Mouse (Mus musculus) left cerebral cortex, postnatal 36 days (tissue): ENCODE measurements around the gene Gprc5a. TPM values are rescaled to one million over a fixed set of nuclear protein-coding genes. Genes with fewer than 3 reads are reported as not detected.

ENCODE experiments used
- DNase-seq, 2 experiments: peaks; one replicate each; pipeline ENCODE4 v3.0.0; 2021 to 2022; ENCODE audit warnings: low spot score in 2 of 2, mixed read lengths in 1 of 2
- intact Hi-C: fragments of 180-260 bp; cut with DNase I; formaldehyde crosslinking; loops from one replicate; pipeline ENCODE4 v1.15.1; 2025
- total RNA-seq, 2 experiments: library from RNA; stranded (reverse); gene quantifications; 2 replicates each; pipeline ENCODE4 v1.2.3; 2021

Gprc5a gene
- total RNA-seq = under 1 TPM; 0.30 to 0.43 TPM

DNA sequence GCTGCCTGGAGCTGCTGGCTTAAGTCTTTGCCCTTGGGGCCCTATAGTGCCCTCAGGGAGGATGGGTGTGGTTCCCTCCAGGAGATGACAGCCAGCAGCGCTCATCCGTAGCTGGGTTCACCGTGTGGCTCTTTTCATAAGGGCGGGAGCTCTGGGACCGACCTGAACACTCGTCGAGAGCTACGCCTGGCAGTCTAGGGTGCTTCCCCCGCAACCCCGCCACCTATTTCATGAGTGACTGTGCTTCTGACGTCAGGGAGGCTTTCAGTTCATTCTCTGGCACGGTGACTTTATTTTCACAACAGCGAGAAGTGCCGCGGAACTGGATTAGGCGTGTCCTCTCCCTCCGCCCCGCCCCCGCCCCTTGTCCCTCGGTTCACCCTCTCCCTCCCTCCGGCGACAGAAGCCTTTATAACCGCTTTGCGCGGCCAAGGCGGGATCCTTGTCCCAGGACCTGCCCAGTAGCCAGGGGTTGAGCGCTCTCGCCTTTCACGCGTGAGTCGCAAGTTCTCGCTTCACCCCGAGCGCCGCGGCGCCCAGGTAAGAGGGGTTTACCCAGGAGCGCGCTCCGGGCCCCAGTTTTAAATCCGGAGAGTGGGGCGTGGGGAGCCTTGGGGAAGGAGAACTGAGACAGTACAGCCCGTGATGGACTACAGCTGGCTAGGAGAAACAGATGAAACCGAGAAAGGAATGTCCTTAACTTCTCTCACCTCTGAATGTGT lies at the start of gene Gprc5a:
Gprc5a (plus strand) TSS at position 416 of the 722 bp plus-strand sequence.
- intact Hi-C loops = no loop called here
- DNase-seq = peak in 1 of 2 experiments; percentile 8

DNA sequence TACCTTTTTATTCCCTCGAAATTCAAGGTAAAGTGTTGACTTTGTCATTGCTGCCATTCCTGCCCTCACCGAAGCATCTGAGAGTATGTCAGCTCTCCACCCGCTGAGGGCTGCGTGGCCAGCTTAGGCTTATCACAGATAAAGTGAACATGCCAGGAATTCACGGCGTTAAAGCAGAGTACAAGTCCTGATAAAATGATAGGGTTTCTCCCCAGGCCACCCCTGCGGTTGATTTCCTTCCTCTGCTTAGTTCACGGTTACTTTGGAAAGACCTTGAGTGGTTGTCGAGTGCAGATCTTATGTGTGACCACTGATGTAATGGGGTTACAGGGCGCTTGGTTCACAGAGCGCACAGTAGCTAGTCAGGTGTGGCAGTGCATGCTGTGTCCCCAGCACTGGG lies 48.2 kb upstream of the Gprc5a start:
- no peak for DNase-seq
- intact Hi-C loops = no loop called here

DNA sequence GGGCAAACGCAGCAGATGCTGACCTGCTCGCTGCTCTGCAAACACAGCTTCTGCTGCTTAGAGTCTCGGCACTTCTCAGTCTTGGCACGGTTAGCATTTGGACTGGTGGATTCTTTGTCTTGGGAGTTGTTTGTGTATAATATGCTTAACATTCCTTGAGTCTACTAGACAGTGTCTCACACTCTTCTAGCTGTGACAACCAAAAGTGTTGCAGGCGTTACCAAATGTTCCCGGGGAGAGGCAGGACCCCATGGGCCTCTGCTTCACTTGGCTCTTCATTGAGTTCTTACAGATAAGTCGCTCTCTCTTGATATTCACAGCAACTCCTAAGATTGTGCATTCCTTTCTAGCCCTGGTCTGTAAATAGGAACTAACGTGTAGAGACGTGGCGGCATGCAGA lies 45.9 kb upstream of the Gprc5a start:
- intact Hi-C loops = no loop called here
- no peak for DNase-seq

DNA sequence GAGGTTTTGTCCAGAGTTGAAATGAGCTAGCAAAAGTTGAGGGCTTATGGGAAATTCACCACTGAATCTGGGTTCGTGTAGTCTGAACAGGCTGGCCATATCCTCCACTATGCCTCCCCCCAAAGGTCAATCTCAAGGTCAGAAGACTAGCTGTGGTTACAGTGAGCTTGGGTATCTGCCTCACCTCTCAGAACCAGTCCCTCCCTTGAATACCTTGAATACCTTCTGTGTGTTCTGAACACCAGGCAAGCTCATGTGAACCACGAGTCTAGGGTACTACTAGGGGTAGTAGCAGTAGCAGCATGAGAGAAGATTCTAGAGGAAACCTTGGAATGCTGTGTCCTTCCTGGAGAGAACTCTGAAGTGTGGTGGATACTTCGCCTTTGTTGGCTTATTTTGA lies 43.8 kb upstream of the Gprc5a start:
- intact Hi-C loops = no loop called here
- no peak for DNase-seq

DNA sequence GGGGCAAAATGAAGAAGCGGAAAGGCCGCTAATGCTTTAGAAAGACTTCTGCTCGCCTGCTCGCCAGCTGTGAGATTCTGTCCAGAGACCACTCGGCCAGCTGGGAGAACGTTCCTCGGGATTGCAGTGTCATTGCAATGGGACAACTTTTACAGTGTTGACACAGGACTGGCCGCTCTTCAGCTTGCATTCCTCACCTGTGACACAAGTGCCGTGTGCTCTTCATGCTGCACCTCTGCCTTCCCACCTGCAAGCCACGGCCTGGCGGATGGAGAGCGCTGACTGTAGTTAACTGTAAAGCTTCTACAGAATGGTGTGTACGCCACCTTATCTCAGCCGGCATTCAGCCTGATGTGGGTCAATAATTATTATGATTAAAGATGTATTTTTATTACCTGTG lies 42.1 kb upstream of the Gprc5a start:
- intact Hi-C loops = no loop called here
- no peak for DNase-seq

DNA sequence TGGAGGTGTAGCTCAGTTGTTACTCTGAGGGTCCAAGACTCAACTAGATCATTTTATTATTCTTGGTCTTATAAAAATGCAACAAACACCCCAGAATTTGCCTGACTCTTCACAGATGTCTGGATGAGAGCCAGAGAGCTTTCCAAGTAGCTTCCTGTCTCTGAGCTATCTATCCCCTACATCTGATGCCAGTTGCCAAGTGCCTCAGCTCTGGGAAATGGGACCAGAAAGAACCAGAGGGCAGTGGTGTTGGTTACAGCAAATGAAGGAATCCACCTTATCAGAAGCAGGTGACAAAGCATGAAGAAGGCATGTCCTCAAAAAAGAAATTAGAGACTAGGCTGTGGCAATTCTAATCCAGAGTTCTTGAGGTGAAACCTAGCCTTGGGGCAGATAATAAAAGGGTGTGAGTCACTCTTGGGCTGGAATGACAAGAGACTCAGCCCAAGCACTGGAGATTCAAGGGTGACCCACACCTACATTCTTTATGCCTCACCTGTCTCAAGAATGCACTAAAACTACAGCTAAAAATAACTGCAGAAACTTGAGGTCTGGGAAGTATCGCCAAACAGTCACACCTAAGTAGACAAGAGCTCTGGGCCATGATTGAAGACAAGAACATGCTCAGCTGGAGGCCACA lies 40.5 kb upstream of the Gprc5a start:
- intact Hi-C loops = loop anchor here (5.0 kb wide), 1 partner anchor 117 kb away; no protein-coding TSS in a partner anchor
- no peak for DNase-seq

DNA sequence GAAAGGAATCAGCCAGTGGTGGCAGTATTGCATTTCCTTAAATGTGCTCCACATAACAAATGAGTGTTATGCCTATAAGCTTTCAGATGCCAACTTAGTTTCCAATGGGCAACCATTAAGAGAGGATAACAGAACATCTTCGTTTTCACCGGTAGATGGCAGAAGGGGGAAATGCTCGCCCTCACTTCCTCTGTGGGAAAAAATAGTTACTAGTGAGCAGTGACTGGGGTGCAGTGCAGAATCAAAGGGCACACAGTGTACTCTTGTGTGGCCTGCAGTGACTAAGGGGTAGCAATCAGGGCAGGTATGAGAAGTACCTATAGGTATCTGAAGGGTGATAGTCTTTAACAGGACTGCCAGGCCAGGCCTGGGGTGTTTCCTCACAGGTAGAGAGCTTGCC lies 39.2 kb upstream of the Gprc5a start:
- intact Hi-C loops = loop anchor here (5.0 kb wide), 1 partner anchor 116 kb away; no protein-coding TSS in a partner anchor
- DNase-seq = no peak

DNA sequence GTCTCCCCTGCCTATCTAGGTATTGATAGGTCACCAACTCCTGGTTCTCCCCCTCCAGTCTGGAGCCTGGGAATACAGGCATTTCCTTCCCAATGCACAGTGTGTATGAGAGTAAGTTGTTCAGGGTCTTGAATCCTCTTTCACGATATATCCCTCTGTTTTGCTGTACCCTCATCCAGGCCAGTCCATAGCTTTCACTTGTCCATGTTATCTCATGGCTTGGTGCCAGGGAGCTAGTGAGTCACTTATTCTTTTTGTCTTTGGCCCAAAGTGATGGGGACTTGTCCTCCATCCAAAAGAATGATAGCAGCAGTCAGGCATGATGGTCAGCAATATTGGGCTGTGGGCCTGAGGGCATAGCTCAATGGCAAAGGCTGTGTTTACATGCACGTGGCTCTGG lies 38.7 kb upstream of the Gprc5a start:
- intact Hi-C loops = loop anchor here (5.0 kb wide), 1 partner anchor 116 kb away; no protein-coding TSS in a partner anchor
- no peak for DNase-seq

DNA sequence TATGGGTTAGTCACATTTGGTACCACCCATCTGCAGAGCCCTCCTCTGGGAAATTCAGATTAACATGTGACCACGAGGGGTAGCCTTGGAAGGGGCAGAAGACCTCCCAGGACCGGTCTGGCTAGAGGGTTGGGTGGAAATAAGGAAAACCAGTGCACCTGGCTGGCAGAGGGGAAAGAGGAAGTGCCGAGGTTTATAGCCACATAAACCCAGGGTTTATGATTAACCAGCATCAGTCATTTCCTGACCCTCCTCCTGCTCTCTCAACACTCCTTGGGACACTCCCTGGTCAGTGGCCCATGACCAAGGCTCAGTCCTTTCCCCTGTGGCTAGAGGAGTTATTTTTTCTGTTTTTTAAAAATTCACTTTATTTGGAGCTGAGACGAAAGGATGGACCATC lies 36.2 kb upstream of the Gprc5a start:
- intact Hi-C loops = loop anchor here (5.0 kb wide), 1 partner anchor 113 kb away; no protein-coding TSS in a partner anchor

DNA sequence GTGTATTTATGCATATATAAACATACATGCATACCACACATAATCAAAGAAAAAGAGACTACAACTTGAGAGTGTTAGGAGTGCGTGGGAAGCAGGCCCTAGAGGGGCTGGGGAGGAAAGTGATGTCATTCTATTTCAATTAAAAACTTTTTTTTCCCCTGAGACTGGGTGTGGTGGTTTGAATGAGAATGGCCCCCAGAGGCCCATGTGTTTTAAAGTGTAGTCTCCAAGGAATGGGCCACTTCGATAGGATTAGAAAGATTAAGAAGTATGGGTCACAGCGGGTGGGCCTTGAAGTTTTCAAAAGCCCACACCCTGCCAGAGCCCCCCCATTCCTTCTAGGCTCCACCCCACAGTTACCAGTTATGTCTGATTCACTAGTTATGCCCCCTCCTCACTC lies 26.8 kb upstream of the Gprc5a start:
- no peak for DNase-seq
- intact Hi-C loops = no loop called here

More for the DNA sequence above, 36.2 kb upstream of the Gprc5a start:
- DNase-seq = no peak

DNA sequence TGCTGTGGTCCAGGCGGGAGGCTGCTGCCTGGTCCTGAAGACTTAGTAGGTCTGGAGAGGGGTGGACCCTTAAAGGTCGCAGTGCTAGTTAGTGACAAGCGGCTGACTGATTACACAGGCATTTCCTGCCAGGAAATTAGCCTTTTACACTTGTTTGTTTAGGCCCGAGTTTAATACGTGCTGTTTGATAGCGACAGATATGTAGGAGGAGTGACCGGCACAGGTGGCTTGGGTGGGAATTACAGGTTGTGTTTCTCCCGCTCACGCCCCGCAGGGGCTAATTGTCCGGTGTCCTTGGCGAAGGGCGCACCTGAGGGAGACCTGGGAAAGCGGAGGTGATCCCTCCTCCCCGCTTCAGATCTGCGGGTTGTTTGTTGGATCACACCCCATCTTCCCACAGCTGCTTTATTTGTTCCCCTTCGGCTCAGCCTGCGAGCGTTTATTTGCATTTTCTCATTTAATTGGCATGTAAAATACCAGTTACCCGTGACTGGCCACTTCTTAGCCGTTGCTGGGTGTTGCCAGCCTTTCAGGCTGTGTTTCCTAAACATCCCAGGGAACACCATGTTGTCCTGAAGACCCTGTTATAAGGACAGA lies 25.1 kb upstream of the Gprc5a start:
- intact Hi-C loops = no loop called here
- no peak for DNase-seq

DNA sequence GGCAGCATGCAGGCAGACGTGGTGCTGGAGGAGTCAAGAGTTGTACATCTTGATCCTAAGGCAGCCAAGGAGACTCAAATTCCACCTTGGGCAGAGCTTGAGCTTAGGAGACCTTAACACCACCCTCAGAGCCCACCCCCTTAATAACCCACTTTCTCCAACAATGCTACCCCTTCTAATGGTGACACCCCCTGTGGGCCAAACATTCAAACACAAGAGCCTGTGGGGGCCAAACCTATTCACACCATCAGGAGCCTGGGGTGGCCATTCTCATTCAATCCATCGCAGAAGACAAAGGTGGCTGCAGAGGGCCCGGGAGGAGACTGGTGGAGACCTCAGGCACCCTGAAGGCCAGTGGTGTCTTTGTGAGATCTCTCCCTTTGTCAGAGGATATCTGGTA lies 23.5 kb upstream of the Gprc5a start:
- DNase-seq = no peak
- intact Hi-C loops = no loop called here

DNA sequence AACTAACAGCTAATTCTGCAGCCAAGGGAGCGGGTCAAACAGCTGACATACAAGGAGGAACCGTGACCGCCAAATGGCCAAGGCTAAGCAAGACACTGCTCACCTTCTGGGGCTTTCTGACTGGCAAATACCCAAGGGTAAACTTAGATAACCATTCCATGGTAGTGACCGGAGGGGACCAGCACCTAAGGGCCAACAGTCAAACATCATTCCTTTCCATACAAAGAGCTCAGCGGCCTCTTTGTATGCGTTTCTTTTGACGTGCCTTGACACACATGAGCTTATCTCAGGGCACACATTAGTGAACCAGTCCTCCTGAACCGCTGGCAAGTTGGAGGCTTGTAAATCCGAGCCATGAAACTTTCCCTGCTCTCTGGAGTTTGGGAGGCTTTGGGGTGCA lies 18.2 kb upstream of the Gprc5a start:
- intact Hi-C loops = no loop called here
- no peak for DNase-seq

DNA sequence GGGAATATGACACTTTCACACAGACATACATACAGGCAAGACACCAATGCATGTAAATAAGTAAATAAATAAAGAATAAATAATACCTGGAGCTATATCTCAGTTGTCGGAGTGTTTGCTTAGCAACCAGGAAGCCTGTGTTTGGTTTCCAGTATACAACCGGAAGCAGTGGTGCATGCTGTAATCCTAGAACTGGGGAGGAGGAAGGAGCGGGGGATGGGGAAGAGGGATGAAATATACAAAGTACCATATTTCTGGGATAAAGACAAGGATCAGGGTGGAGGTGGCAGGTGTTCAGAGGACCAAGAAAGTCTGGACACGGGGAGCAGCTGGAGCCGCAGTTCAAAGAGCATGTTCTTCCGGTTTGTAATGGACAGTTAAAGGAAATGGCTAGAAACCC lies 16.9 kb upstream of the Gprc5a start:
- intact Hi-C loops = no loop called here
- DNase-seq = no peak

DNA sequence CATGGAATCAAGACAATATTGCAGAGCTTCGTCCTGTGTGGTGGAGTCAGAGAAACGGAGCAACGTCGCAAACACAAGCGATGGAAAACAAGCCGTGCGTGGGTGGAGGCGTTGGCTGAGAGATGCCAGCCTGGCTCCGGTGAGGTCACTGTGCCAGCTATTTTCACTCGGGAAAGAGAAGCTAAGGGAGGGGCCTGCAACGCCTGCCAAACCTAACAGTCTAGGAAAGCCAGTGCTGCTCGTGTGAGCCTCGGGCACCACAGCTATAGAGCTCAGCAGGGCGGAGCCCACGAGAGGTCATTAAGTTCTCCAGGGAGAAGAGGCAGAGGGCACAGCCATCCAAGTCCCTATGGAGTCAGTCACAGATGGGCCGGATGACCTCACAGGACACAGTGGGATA lies 16.5 kb upstream of the Gprc5a start:
- intact Hi-C loops = no loop called here
- DNase-seq = no peak

DNA sequence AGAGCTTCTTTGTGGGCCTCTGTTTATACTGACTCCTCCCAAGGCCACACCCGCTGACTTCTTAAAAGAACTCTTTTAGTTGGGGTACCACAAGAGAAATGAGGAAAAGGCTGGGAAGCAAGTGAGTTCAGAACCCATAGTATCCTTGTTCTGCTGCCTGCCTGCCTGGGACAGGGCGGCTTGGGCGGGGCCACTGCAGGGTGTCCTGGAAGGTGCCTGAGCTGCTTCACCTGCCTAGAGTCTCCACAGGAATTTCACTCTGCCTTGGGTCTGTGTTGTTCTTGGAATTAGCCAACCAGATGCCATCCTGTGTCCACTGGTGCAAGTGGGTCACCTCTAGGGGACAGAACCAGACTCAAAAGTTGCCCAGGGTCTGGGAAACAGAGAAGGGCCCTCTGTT lies 11.7 kb upstream of the Gprc5a start:
- intact Hi-C loops = no loop called here
- DNase-seq = no peak

DNA sequence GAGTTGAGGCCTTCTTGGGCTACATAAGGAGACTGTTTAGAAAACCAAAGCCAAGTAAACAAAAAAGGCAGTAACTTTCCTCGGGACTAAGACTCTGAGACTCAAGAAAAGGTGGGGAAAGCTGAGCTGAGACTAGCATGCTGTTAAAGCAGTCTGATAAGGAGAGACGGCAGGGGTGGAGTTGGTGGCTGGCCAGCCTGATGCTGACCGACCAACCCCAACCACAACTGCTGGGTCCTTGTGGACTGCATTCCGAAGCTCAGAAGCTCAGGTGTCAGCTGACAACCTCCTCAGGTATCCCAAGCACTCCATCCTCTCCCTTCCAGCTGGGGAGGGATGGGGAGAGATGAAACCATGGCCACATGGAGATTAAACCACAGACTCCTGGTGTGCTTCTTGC lies 9.6 kb upstream of the Gprc5a start:
- intact Hi-C loops = no loop called here

DNA sequence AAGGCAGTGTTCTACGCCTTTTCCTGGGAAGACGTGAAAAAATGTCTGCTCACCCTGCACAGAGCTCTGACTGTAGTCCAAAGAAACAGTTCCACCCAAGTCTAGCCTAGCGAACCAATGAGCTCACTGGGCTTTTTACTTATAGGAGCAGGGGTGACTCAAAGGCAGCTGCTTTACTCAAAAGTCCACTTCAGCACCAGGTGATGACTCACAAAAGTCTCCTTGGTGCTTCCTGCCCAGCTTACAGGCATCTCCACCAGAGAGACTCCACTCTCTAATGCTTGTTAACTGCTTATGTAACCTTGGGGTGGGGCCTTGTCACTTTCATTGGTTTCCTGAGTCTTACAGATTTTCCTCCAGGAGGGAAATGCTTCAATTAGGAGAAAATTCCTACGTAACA lies 4.7 kb upstream of the Gprc5a start:
- DNase-seq = no peak
- intact Hi-C loops = no loop called here

More for the DNA sequence above, 9.6 kb upstream of the Gprc5a start:
- no peak for DNase-seq

DNA sequence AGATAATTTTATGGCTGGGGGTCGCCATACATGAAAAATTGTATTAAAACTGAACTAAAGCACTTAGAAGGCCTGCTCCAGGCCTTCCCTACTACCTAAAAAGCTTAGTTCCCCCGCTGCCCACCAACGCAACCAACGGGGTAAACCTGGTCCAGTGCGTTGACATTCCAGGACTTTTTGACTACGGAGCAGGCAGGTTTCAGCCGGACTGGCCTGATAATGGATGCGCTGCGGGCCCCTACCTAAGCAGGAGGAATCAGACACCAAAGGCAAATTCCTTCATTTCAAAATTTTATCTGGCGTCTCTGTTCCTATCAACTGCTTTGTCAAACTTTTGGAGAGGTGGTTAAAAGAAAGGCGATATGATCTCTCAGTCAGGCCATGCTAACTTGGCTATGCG lies 830 bp upstream of the Gprc5a start:
- intact Hi-C loops = no loop called here
- DNase-seq = no peak

DNA sequence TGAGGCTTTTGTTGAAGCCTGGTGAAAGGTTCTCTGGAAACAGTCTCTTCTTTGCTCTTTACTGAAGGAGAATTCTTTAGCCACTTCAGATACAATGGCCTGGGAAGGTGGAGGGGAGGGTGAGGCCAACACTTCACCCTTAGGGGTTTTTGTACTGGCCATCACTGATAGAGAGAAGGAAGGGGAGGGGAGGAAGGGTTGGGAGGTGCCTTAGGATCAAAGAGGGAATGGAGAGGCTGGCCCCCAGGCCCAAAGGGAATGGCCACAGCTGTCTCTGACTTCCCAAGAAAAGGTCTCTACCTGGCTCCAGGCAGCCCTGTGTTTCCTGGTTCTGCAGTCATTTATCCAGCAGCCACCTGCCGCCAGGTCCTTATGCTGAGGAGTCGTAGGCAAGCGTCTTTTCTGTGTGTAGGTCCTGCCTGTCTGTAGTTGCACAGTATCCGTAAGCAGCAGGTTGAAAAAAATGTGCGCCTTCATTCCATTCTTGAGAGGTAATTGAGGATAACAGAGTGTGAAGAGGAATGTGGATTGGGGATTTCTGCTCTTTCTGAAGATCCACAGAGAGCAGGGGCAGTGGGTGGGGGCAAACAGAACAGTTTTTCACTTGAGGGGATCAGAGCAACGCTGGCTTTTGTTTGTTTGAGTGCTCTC lies 1.5 kb downstream of the Gprc5a start:
- no peak for DNase-seq
- intact Hi-C loops = no loop called here
